Mouse (Mus musculus) limb, embryonic 12.5 days (tissue): ENCODE data around the gene Rbm48. TPM values are rescaled to one million over a fixed set of nuclear protein-coding genes. Genes with fewer than 3 reads are reported as not detected.
A peak's percentile ranks its signal among the peaks of the same experiment; 100 is the strongest.
"Not testable (repeated sequence)": the region's sequence is repeated elsewhere in the genome, so short reads cannot be mapped to it uniquely, and the experiment has no call there.

ENCODE experiments used
- ATAC-seq: fragments of 200-750 bp; cut with Nextera tagmentation; 2 replicates; pipeline ENCODE4 v1.8.0; 2017; ENCODE audit warnings: low read depth, moderate TSS enrichment; ENCODE audit not compliant: insufficient number of reproducible peaks, insufficient read depth, low FRiP score, low TSS enrichment
- H3K27ac ChIP-seq: fragments of 300-500 bp; sonication (generic); 2 replicates; pipeline ENCODE4 v1.5.1; 2016; ENCODE audit warnings: mild to moderate bottlenecking, moderate library complexity
- H3K27me3 ChIP-seq: fragments of 300-500 bp; sonication (generic); 2 replicates; pipeline ENCODE4 v1.6.1; 2016; ENCODE audit warnings: mild to moderate bottlenecking, moderate library complexity
- H3K36me3 ChIP-seq: fragments of 300-500 bp; sonication (generic); 2 replicates; pipeline ENCODE4 v1.6.1; 2016; ENCODE audit warnings: mild to moderate bottlenecking, moderate library complexity
- H3K4me1 ChIP-seq: fragments of 300-500 bp; sonication (generic); replicated peaks from 2 replicates; pipeline ENCODE4 v1.6.1; 2016
- H3K4me2 ChIP-seq: fragments of 300-500 bp; sonication (generic); 2 replicates; pipeline ENCODE4 v1.6.1; 2016; ENCODE audit warnings: mild to moderate bottlenecking, moderate library complexity
- H3K4me3 ChIP-seq: fragments of 300-500 bp; sonication (generic); replicated peaks from 2 replicates; pipeline ENCODE4 v1.5.1; 2016; ENCODE audit warnings: mild to moderate bottlenecking
- H3K9ac ChIP-seq: fragments of 300-500 bp; sonication (generic); replicated peaks from 2 replicates; pipeline ENCODE4 v1.6.1; 2016; ENCODE audit warnings: mild to moderate bottlenecking, moderate library complexity
- H3K9me3 ChIP-seq: fragments of 300-500 bp; sonication (generic); 2 replicates; pipeline ENCODE4 v1.6.1; 2016; ENCODE audit warnings: mild to moderate bottlenecking, moderate library complexity
- WGBS: fragments of 180-500 bp; shearing (Covaris S2); methylation state at CpG from one replicate; pipeline ENCODE4 v1.1.7; 2016; 5-methylcytosine and 5-hydroxymethylcytosine counted together
- polyA plus RNA-seq: library from polyadenylated mRNA; unstranded; fragments of >200 nt; fragmentation: Nextera tagmentation; extraction: Ambion mirVana; gene quantifications from 2 replicates; pipeline ENCODE4 v1.2.1, GENCODE M21; 2016

Gene Rbm48
- 15.3 and 15.6 TPM in 2 replicates for polyA plus RNA-seq

DNA sequence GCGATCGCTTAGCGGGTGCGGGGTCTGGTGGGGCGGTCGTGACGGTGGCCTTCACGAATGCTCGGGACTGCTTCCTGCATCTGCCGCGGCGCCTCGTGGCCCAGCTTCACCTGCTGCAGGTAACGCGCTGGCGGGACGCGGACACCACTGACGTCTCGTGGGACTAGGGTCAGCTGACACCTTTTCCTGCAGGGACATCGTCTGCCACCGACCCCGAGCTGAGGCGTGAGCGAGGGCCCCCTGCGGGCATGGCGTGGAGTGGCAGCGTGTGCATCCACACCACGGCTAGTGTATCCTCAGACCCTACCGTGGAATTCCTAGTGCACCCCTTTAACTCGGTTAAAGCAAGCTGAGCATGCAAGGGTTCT is at the start of gene Rbm48:
Rbm48 (minus strand) TSS at position 187 of the 368 bp plus-strand sequence.
- peak within 1 kb of the TSS; percentile 65 for H3K9ac ChIP-seq
- H3K4me3 ChIP-seq, result peak within 1 kb of the TSS; percentile 78
- H3K27me3 ChIP-seq, result no peaks in the 10 kb centered on the region
- peaks cover 15% of the 10 kb centered on the region for H3K4me1 ChIP-seq
- H3K4me2 ChIP-seq, result peak within 1 kb of the TSS; percentile 81
- WGBS, result under 1% methylated on average over 31 of the region's 31 CpGs
- H3K36me3 ChIP-seq, result peaks cover 16% of the 10 kb centered on the region
- H3K27ac ChIP-seq, result peak within 1 kb of the TSS; percentile 64; the same call in 1 of the 2 replicates
- peak; percentile 85 for ATAC-seq
- no peaks in the 10 kb centered on the region for H3K9me3 ChIP-seq

- Histone ChIP-seq H3K27ac (no peak overlapping the region), H3K9ac (no peak overlapping the region), H3K9me3 (no peaks in the 10 kb centered on the region), H3K4me1 (peaks cover 7% of the 10 kb centered on the region), H3K27me3 (no peaks in the 10 kb centered on the region), H3K4me3 (0 out of 2 replicates have a peak overlapping the region, but pooled peaks have one; percentile 1), H3K36me3 (peaks cover 44% of the 10 kb centered on the region), H3K4me2 (peak overlapping the region; percentile 37)
- ATAC-seq, result no peak
- WGBS, result 46% methylated on average over 6 of the region's 6 CpGs
Measured at GRCm38 (mm10) chr5:3645326-3645725, 48.9 kb upstream of the Rbm48 start.

- peaks cover 7% of the 10 kb centered on the region for H3K4me1 ChIP-seq
- peaks cover 49% of the 10 kb centered on the region for H3K36me3 ChIP-seq
- no peaks in the 10 kb centered on the region for H3K9me3 ChIP-seq
- H3K9ac ChIP-seq, result no peak overlapping the region
- no peak for ATAC-seq
- no peak overlapping the region for H3K27ac ChIP-seq
- 94% methylated on average over 6 of the region's 6 CpGs for WGBS
- no peak overlapping the region for H3K4me2 ChIP-seq
- no peaks in the 10 kb centered on the region for H3K27me3 ChIP-seq
- no peak overlapping the region for H3K4me3 ChIP-seq
Measured at GRCm38 (mm10) chr5:3644621-3645020, 48.2 kb upstream of the Rbm48 start.

- H3K9ac ChIP-seq, result no peak overlapping the region
- no peaks in the 10 kb centered on the region for H3K27me3 ChIP-seq
- no peak overlapping the region for H3K27ac ChIP-seq
- H3K4me2 ChIP-seq, result no peak overlapping the region
- no peak for ATAC-seq
- 83% methylated on average over 8 of the region's 8 CpGs for WGBS
- H3K36me3 ChIP-seq, result peaks cover 36% of the 10 kb centered on the region
- no peaks in the 10 kb centered on the region for H3K9me3 ChIP-seq
- peaks cover 5% of the 10 kb centered on the region; the same call in 1 of the 2 replicates for H3K4me1 ChIP-seq
- no peak overlapping the region for H3K4me3 ChIP-seq
Measured at GRCm38 (mm10) chr5:3635286-3635685, 38.9 kb upstream of the Rbm48 start.

GRCm38 (mm10) chr5:3633951-3634350 is 37.6 kb upstream of the Rbm48 start:
- Histone ChIP-seq H3K27ac (no peak overlapping the region), H3K4me1 (peaks cover 5% of the 10 kb centered on the region; the same call in 1 of the 2 replicates), H3K9me3 (no peaks in the 10 kb centered on the region), H3K4me2 (no peak overlapping the region), H3K36me3 (peaks cover 36% of the 10 kb centered on the region), H3K4me3 (no peak overlapping the region), H3K9ac (no peak overlapping the region), H3K27me3 (no peaks in the 10 kb centered on the region)
- 78% methylated on average over 4 of the region's 4 CpGs for WGBS
- no peak for ATAC-seq

DNA sequence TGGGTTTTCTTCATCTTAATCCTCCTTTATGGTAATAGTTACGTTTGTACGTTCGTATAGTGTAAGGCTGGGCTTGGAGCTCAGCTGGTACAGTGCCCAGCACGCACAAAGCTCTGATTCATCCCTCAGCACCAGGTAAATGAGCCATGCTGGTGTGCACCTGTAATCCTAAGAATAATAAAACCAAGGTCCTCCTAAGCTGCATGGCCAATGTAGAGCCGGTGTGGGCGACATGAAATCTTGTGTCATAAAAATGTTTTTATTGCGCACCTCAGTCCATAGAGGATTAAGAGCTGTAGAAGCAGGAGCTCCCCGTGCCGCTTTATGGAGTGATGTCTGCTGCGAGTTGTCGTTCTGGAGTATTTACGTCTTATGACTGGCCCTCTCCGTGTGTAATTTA is 36.9 kb upstream of the Rbm48 start:
- Histone ChIP-seq H3K36me3 (peaks cover 36% of the 10 kb centered on the region), H3K9me3 (no peaks in the 10 kb centered on the region)

DNA sequence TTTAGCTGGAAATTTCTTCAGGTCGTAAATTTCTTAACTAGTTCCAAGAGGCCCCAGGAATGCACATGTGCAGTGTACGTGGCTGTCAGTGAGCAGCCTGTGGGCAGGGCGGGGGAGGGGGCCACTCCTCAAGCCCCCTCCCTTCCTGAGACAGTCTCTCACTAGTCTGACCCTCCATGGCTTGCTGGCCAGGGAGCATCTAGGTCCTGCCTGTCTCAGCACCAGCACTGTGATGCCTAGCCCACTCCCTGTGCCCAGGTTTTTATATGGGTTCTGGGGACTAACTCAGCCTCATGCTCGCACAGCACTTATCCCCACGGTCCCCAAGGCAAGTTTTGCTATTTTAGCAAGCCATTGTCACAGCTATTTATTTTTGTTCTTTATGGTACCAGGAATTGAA is 35.9 kb upstream of the Rbm48 start:
- H3K9ac ChIP-seq, result no peak overlapping the region
- no peaks in the 10 kb centered on the region for H3K9me3 ChIP-seq
- no peaks in the 10 kb centered on the region for H3K27me3 ChIP-seq
- H3K27ac ChIP-seq, result no peak overlapping the region
- ATAC-seq, result no peak
- no peak overlapping the region for H3K4me2 ChIP-seq
- peaks cover 5% of the 10 kb centered on the region; the same call in 1 of the 2 replicates for H3K4me1 ChIP-seq
- 60% methylated on average over 5 of the region's 5 CpGs for WGBS
- H3K36me3 ChIP-seq, result peaks cover 39% of the 10 kb centered on the region
- H3K4me3 ChIP-seq, result no peak overlapping the region

More for the DNA sequence above, 36.9 kb upstream of the Rbm48 start:
- H3K27me3 ChIP-seq, result no peaks in the 10 kb centered on the region
- no peak for ATAC-seq
- no peak overlapping the region for H3K4me2 ChIP-seq
- H3K4me3 ChIP-seq, result no peak overlapping the region
- 82% methylated on average over 13 of the region's 13 CpGs for WGBS
- H3K9ac ChIP-seq, result no peak overlapping the region
- H3K4me1 ChIP-seq, result peaks cover 5% of the 10 kb centered on the region; the same call in 1 of the 2 replicates
- H3K27ac ChIP-seq, result no peak overlapping the region

DNA sequence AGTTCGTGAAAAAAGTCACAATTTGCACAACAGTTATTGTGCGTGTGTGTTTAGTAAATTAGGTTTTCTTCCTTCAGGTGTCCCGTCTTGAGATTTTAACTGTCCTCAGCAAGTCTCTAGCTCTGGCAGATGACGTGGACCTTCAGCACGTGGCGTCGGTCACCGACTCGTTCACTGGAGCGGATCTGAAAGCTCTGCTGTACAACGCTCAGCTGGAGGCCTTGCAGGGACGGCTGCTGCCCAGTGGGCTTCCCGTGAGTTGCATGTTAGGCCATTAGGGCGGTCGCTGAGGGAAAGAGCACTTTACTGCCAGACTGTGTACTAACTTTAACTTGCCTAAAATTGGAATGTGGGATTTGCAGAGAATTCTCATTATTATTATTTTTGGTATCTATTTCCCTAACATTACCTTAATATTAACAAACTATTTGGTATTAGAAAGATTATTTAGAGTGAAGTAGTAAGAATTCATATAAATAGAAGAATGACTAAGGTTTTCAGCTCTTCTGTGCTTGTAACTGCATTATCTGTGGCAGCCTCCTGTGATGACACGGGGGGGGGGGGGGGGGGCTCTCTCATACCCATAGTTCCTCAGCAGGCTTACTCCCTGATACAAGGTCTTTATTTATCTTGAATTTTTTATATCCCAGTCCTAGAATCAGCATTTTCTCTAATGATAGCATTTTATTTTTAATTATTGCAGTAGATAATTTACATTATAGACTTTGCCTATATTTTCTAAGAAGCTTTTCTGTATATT is 35.3 kb upstream of the Rbm48 start:
- Histone ChIP-seq H3K27me3 (no peaks in the 10 kb centered on the region), H3K9ac (no peak overlapping the region), H3K9me3 (no peaks in the 10 kb centered on the region), H3K36me3 (peaks cover 43% of the 10 kb centered on the region), H3K27ac (no peak overlapping the region), H3K4me2 (no peak overlapping the region), H3K4me3 (no peak overlapping the region), H3K4me1 (peaks cover 5% of the 10 kb centered on the region; the same call in 1 of the 2 replicates)
- 50% methylated on average over 16 of the region's 16 CpGs for WGBS
- no peak for ATAC-seq

DNA sequence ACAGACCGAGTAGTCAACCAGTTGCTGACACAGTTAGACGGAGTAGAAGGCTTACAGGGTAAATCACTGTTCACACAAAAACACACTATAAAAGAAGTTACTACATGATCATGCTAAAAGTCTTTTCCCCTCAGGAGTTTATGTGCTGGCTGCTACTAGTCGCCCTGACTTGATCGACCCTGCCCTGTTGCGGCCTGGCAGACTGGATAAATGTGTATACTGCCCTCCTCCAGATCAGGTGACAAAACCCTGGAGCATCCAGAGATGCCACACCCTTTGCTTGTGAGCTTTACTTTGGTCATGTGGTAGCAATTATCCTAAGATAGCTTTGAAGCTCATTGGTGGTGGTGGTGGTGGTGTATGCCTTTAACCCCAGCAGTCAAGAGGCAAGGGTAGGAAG is 33.7 kb upstream of the Rbm48 start:
- H3K9ac ChIP-seq, result no peak overlapping the region
- no peak for ATAC-seq
- no peak overlapping the region for H3K27ac ChIP-seq
- WGBS, result 89% methylated on average over 5 of the region's 5 CpGs
- no peaks in the 10 kb centered on the region for H3K9me3 ChIP-seq
- H3K4me3 ChIP-seq, result no peak overlapping the region
- peaks cover 5% of the 10 kb centered on the region; the same call in 1 of the 2 replicates for H3K4me1 ChIP-seq
- H3K36me3 ChIP-seq, result peaks cover 46% of the 10 kb centered on the region
- H3K27me3 ChIP-seq, result no peaks in the 10 kb centered on the region
- no peak overlapping the region for H3K4me2 ChIP-seq

DNA sequence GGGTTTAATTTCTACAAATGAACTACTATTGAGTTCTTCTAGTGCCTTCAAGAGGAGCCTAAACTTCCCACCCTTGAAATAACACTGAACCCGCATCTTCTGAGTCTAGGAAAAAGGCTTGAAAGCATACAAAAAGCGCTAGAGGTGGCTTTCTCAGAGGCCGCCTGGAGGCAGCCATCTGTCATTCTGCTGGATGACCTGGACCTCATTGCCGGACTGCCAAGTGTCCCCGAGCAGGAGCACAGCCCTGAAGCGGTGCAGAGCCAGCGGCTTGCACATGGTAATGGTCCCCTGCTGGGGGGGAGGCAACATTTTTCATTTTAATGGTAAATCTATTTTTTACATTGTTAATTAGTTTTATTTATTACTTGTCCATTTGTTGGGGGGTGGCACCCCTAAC is 24.1 kb upstream of the Rbm48 start:
- no peaks in the 10 kb centered on the region for H3K9me3 ChIP-seq
- H3K4me1 ChIP-seq, result no peaks in the 10 kb centered on the region
- no peak overlapping the region for H3K9ac ChIP-seq
- WGBS, result 82% methylated on average over 7 of the region's 7 CpGs
- H3K27ac ChIP-seq, result no peak overlapping the region
- no peaks in the 10 kb centered on the region for H3K27me3 ChIP-seq
- ATAC-seq, result no peak
- no peak overlapping the region for H3K4me3 ChIP-seq
- peaks cover 63% of the 10 kb centered on the region for H3K36me3 ChIP-seq
- H3K4me2 ChIP-seq, result no peak overlapping the region

- 93% methylated on average over 2 of the region's 2 CpGs for WGBS
Measured at GRCm38 (mm10) chr5:3611835-3612234, 15.4 kb upstream of the Rbm48 start.

More at GRCm38 (mm10) chr5:3611835-3612234, 15.4 kb upstream of the Rbm48 start:
- H3K36me3 ChIP-seq, result peaks cover 53% of the 10 kb centered on the region
- not testable (repeated sequence) for H3K4me2 ChIP-seq, H3K9ac ChIP-seq, H3K27me3 ChIP-seq, H3K27ac ChIP-seq, H3K4me1 ChIP-seq, ATAC-seq, H3K9me3 ChIP-seq, H3K4me3 ChIP-seq
